Mouse (Mus musculus): ENCODE results near the gene Crot. TPM values are rescaled to one million over a fixed set of nuclear protein-coding genes. Genes with fewer than 3 reads are reported as not detected.

Gene Crot
- total and polyA plus RNA-seq, 3 experiments: 9.4 to 148 (median 9.8) TPM

- TF ChIP-seq ETS1 (IDR thresholded peaks at IDR 0.05; ENCODE audit: low read depth, low read length): no peak
- no peak for TF ChIP-seq ZC3H11A (IDR thresholded peaks at IDR 0.05; ENCODE audit: low read depth, low read length)
- TF ChIP-seq POLR2A (IDR thresholded peaks at IDR 0.05; ENCODE audit: control insufficient read depth in 1 of 2, insufficient read depth in 1 of 2, low read depth in 1 of 2, low read length in 2 of 2, poor library complexity in 1 of 2): no peak
- no peak for TF ChIP-seq UBTF (IDR thresholded peaks at IDR 0.05; ENCODE audit: borderline replicate concordance, insufficient read depth, low read depth, low read length)
- TF ChIP-seq NRF1 (IDR thresholded peaks at IDR 0.05; ENCODE audit: insufficient read depth, low read depth, low read length, poor library complexity, severe bottlenecking): no peak
- TF ChIP-seq KAT2A (conservative IDR thresholded peaks at IDR 0.05; ENCODE audit: low read depth, low read length): no peak
- TF ChIP-seq MYC (IDR thresholded peaks at IDR 0.05; ENCODE audit: low read depth, low read length): no peak
- no peak for TF ChIP-seq HCFC1 (IDR thresholded peaks at IDR 0.05; ENCODE audit: low read depth, low read length)
- no peak for TF ChIP-seq MYB (IDR thresholded peaks at IDR 0.05; ENCODE audit: low read depth, low read length)
- no peak for TF ChIP-seq ZNF384 (IDR thresholded peaks at IDR 0.05; ENCODE audit: low read depth, low read length)
- TF ChIP-seq RCOR1 (IDR thresholded peaks at IDR 0.05; ENCODE audit: low read depth, low read length): no peak
- no peak for TF ChIP-seq NELFE (IDR thresholded peaks at IDR 0.05; ENCODE audit: low read depth, low read length)
- TF ChIP-seq EP300 (IDR thresholded peaks at IDR 0.05; ENCODE audit: low read depth in 1 of 2, low read length in 2 of 2): no peak
- TF ChIP-seq ELF1 (IDR thresholded peaks at IDR 0.05; ENCODE audit: low read depth, low read length): no peak
- TF ChIP-seq MAX (IDR thresholded peaks at IDR 0.05; ENCODE audit: low read length): no peak
- TF ChIP-seq RAD21 (IDR thresholded peaks at IDR 0.05; ENCODE audit: low read depth, low read length): no peak
- DNase-seq (ENCODE audit: low read depth, low spot score): no peak
- Histone ChIP-seq H3K4me1 (ENCODE audit: control insufficient read depth in 1 of 2, insufficient read depth in 2 of 2, low read length in 2 of 2) (peaks cover 3% of the 10 kb centered on the region in 2 experiments; a peak in 2 of 4 replicates), H3K27me3 (ENCODE audit: control insufficient read depth in 1 of 2, insufficient read depth in 2 of 2, low read length in 2 of 2) (no peaks in the 10 kb centered on the region), H3K27ac (ENCODE audit: control insufficient read depth, low read depth, low read length) (no peak overlapping the region), H3K9me3 (replicated peaks; ENCODE audit: insufficient read depth, low read length) (no peaks in the 10 kb centered on the region), H3K9ac (ENCODE audit: control insufficient read depth, low read depth, low read length, poor library complexity, severe bottlenecking) (no peak overlapping the region), H3K79me2 (ENCODE audit: control insufficient read depth, insufficient read depth, low read length, poor library complexity) (peaks cover 5% of the 10 kb centered on the region; the same call in 1 of the 2 replicates), H3K4me3 (ENCODE audit: control insufficient read depth in 1 of 2, insufficient read depth in 1 of 2, low read depth in 2 of 2, low read length in 2 of 2) (no peak overlapping the region), H3K36me3 (ENCODE audit: control insufficient read depth in 1 of 2, insufficient read depth in 2 of 2, low read length in 2 of 2) (peaks cover 4 to 6% of the 10 kb centered on the region in 2 experiments; a peak in 3 of 4 replicates)
Measured at GRCm38 (mm10) chr5:8991626-8992025, 5.5 kb downstream of the Crot start.

DNA sequence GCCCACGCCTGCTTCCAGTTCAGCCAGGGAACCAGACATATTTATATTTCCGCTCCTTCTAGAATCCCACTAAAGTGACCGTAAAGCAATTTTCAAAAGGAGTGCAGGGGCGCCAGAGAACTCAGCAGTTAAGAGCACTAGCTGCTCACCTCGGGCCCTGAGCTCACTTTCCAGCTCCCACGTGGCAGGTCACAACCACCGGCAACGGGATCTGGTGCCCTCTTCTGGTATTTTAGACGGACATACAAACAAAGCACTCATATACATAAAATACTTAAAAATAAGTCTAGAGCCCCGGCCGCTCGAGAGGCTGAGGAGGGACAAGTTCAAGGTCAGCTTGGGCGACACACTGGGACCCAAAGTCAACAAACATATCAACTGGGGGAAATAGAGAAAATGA lies 6.6 kb downstream of the Crot start:
- Histone ChIP-seq H3K79me2 (ENCODE audit: control insufficient read depth, insufficient read depth, low read length, poor library complexity) (0 out of 2 replicates have a peak, but pooled peaks cover 3% of the 10 kb centered on the region), H3K9me3 (replicated peaks; ENCODE audit: insufficient read depth, low read length) (no peaks in the 10 kb centered on the region), H3K27me3 (ENCODE audit: control insufficient read depth in 1 of 2, insufficient read depth in 2 of 2, low read length in 2 of 2) (no peaks in the 10 kb centered on the region), H3K36me3 (ENCODE audit: control insufficient read depth in 1 of 2, insufficient read depth in 2 of 2, low read length in 2 of 2) (peaks cover 4 to 6% of the 10 kb centered on the region in 2 experiments; a peak in 3 of 4 replicates), H3K4me1 (ENCODE audit: control insufficient read depth in 1 of 2, insufficient read depth in 2 of 2, low read length in 2 of 2) (peaks cover 0 to 2% of the 10 kb centered on the region in 2 experiments; a peak in 1 of 4 replicates), H3K9ac (ENCODE audit: control insufficient read depth, low read depth, low read length, poor library complexity, severe bottlenecking) (no peak overlapping the region), H3K4me3 (ENCODE audit: control insufficient read depth in 1 of 2, insufficient read depth in 1 of 2, low read depth in 2 of 2, low read length in 2 of 2) (no peak overlapping the region), H3K27ac (ENCODE audit: control insufficient read depth, low read depth, low read length) (no peak overlapping the region)
- no peak for DNase-seq (ENCODE audit: low read depth, low spot score)
- no peak for TF ChIP-seq MAFK (IDR thresholded peaks at IDR 0.05; ENCODE audit: borderline replicate concordance, low read depth, low read length)
- TF ChIP-seq BHLHE40 (IDR thresholded peaks at IDR 0.05; ENCODE audit: borderline replicate concordance, low read depth, low read length): no peak
- TF ChIP-seq CTCF (IDR thresholded peaks at IDR 0.05 in 2 of 3, conservative IDR thresholded peaks at IDR 0.05 in 1 of 3; ENCODE audit: control insufficient read depth in 1 of 3, insufficient read depth in 1 of 3, low read depth in 2 of 3, low read length in 3 of 3, poor library complexity in 1 of 3, severe bottlenecking in 1 of 3): 0 out of 6 replicates have a peak, but pooled peaks of 1 of the 3 experiments have one; percentile 1

All from MEL (cell line).